Mouse (Mus musculus): Measurements from ENCODE around the gene Prdm11. TPM values are rescaled to one million over a fixed set of nuclear protein-coding genes. Genes with fewer than 3 reads are reported as not detected.

The Prdm11 gene
- total RNA-seq, 1 experiment from 2014 or later = 9.2 TPM

- no peak for ATAC-seq (replicated peaks; ENCODE audit: low read depth, poor library complexity, severe bottlenecking)
These were observed 72.3 kb downstream of the Prdm11 start for GRCm38 (mm10) chr2:92973646-92974045.

DNA sequence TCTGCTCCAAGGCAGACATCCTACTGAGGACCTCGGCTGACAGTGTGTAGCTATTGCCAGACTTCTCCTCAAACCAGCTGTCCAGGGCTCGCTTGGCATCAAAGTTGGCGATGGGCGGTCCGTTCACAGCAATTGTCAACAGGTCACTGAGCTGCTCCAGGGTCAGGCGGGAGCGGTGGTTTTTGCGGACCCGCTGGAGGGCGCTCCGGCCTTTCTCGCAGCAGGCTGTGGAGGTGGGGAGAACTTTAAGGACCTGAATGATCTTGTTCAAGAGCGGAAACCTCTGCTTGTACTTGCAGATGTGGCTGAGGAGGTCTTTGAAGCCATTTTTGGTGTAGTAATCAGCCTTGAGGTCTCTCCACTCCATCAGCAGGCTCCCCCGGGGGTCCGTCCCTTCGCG is 73.9 kb downstream of the Prdm11 start:
- no peak for ATAC-seq (replicated peaks; ENCODE audit: low read depth, poor library complexity, severe bottlenecking)

GRCm38 (mm10) chr2:92971536-92971935 is 74.4 kb downstream of the Prdm11 start:
- ATAC-seq (replicated peaks; ENCODE audit: low read depth, poor library complexity, severe bottlenecking) = no peak

GRCm38 (mm10) chr2:92971069-92971468 is 74.9 kb downstream of the Prdm11 start:
- peak; percentile 55 for ATAC-seq (replicated peaks; ENCODE audit: low read depth, poor library complexity, severe bottlenecking)

- no peak for ATAC-seq (replicated peaks; ENCODE audit: low read depth, poor library complexity, severe bottlenecking)
These were observed 78.2 kb downstream of the Prdm11 start for GRCm38 (mm10) chr2:92967839-92968166.

DNA sequence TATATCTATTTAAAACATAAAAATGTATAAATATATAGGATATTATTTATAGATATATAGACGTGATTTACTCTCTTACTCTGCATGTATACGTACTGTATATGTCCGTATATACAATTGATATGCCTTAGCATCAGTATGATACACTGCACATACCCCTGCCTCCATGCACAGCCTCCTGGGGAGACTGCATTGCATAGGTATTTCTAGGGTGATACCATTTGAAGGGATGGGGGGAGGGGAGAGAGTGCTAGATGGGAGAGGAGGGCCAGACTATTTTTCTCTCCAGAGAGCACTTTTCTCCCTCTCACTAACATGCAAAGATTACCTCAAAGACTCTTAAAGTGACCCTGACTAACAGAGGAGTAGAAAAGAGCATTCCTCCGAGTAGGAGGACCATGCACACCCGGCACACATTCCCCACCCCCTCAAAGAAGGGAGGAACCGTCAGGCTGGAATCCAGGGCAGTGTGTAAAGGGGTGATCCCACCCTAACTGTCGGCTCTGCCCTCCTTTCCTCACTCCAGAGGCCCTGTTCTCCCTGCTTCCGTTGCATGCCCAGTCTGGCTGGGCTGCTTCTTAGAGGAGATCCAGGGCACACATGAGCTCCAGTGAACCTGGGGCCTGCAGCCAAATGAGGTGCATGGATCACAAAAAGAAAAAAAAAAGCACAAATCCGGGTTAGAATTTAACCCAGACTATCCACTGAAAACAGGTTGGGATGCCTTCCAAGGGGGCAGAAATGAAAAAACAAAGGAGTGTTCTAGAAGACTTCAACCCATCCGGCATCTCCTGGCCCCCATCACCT is 78.7 kb downstream of the Prdm11 start:
- ATAC-seq (replicated peaks; ENCODE audit: low read depth, poor library complexity, severe bottlenecking) = no peak

- no peak for ATAC-seq (replicated peaks; ENCODE audit: low read depth, poor library complexity, severe bottlenecking)
These were observed 79.7 kb downstream of the Prdm11 start for GRCm38 (mm10) chr2:92966257-92966656.

DNA sequence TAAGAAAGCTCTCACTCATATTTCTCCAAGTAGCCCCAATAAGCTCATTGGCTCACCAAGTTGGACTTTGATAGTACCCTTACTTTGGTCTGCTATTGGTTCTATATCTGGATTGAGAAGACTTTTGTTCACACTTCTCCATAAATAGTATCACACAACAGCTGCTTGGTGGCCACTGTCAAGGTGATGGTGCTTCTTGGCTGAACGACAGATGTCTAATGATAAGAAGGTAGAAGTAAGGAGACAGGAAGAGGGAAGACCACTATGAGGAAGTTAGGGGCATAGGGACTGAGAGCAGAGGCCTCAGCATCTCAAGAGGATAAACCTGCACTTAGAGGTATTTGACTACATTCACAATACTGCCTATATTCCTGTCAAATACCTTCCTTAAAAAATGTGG is 81.6 kb downstream of the Prdm11 start:
- 0 out of 2 replicates have a peak, but pooled peaks have one; percentile 39 for ATAC-seq (replicated peaks; ENCODE audit: low read depth, poor library complexity, severe bottlenecking)

DNA sequence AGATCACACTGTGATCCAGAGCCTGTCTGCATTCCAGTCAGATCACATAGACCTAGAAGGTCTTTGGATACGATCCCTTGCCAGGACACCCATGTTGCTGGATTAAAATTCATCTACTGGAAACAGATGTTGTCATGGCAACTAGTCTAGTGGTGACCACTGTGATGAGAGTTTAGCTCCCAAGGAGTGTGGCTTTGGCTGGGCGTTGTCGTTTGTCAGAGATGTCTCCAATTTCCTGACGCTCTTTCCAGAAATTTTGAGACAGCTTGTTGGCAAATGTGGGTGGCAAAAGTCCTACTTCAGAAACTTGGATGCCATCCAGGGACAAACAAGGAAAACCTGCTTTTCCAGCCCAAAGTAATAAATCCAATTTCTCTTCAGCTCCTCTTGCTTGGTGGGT is 87.3 kb downstream of the Prdm11 start:
- no peak for ATAC-seq (replicated peaks; ENCODE audit: low read depth, poor library complexity, severe bottlenecking)

DNA sequence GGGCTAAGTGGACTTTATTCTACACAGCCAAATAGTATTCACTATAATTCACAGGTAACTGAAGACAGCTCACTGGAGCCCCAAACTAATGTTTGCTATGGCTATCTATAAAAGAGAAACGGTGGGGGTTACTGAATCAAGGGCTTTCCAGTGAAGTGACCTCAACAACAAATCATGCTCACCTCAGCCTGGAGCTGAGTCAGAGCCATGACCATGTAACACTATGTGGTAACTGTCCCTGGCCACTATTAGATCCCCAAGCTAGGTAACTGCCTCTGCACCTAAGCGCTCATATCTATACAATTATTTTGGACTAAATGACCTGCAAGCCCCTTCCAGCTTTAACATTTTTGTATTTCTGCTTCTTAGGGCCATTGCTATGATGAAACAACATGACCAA is 89.0 kb downstream of the Prdm11 start:
- ATAC-seq (replicated peaks; ENCODE audit: low read depth, poor library complexity, severe bottlenecking) = no peak

DNA sequence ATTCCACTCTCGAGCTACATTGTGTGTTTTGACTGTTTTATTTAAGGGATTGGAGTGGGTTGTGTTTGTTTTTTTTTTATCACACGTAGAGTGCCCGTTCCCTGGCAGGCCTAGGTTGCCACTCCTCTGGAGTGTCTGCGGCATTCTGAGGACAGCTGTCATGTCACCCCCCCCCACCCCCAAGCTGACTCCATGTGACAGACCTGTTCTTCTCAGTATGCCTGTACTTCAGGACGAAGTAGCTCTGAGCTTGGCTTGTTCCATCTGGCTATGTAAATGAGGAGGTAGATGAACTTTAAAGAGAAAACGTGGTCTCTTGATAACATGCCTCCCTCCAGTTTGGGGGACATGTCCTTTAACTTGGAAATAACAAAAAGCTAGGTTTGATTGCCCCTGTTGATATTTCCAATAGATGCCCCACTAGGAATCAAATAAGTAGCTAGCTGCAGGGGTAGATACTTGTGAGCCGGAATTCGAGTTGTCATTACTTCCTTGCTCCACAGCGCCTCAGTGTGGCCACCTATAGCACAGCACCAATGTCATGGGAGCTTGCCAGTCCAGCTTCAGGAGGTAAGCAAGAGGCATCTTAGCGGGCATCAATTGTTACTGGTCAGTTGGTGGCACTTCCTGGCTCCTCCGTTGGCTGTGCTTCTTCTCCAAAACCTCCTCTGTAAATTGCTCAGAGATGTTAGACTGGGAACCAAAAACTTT is 91.4 kb downstream of the Prdm11 start:
- peak; percentile 89 for ATAC-seq (replicated peaks; ENCODE audit: low read depth, poor library complexity, severe bottlenecking)

DNA sequence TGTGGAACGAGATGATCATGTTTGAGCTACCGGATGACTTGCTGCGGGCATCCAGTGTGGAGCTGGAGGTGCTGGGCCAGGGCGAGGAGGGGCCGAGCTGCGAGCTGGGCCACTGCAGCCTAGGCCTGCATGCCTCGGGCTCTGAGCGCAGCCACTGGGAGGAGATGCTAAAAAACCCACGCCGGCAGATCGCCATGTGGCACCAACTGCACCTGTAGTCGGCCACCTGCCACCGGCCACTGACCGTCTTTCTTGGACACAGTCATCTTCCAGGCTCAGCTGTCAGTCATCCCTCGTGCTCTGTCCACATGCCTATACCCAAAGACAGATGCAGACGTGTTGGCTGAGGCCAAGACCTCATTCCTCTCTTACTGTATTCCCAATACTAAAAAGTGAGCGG is 92.5 kb downstream of the Prdm11 start:
- ATAC-seq (replicated peaks; ENCODE audit: low read depth, poor library complexity, severe bottlenecking) = no peak

DNA sequence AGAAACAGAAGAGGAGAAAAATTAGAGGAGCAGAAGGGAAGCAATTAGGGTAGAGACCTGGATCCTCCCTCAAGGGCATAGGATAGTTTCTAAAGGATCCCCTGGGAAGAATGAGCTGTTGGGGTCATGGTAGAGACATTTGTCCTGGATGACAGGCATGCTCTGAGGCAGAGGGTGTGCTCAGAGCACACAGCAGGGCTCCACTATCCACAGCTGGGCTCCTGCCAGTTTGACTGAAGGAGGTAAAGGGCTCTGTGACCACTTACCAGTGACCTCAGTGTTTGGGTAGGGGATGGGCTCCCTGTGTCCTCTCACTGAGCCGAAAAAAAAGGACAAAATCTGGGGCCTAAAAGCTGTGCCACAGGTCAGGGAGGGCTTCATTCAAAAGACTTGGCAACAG is 96.4 kb downstream of the Prdm11 start:
- no peak for ATAC-seq (replicated peaks; ENCODE audit: low read depth, poor library complexity, severe bottlenecking)

GRCm38 (mm10) chr2:92948699-92949300 is 97.2 kb downstream of the Prdm11 start:
- no peak for ATAC-seq (replicated peaks; ENCODE audit: low read depth, poor library complexity, severe bottlenecking)

- ATAC-seq (replicated peaks; ENCODE audit: low read depth, poor library complexity, severe bottlenecking) = no peak
These were observed 97.8 kb downstream of the Prdm11 start for GRCm38 (mm10) chr2:92947981-92948698.

- no peak for ATAC-seq (replicated peaks; ENCODE audit: low read depth, poor library complexity, severe bottlenecking)
These were observed 100.0 kb downstream of the Prdm11 start for GRCm38 (mm10) chr2:92945824-92946598.

DNA sequence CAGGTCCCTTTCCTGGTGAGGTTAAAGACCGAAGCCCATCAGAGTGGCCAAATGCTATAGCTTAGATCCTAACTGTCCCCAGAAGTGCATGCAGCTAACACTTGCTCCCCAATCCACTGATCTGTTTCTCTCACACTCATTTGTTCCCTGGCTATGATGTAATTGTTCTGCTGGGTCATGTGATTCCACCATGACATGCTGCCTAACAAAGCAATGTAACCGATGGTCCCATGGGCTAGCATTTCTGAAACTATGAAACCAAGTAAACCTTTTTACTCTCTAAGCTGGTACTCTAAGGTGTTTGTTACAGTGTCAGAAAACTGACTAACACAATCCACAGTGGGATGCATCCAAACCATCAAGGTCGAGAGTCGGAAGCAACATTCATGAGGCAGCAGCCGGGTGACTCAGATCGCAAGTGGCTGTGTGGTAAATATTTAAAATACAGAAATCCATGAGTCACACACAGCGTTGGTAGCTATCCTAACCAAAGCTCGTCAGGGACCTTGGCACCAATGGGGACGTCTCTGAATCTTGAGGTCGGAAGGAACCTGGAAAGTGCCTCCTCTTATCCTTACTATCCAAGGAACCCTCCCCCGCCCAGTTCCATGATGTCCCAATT is 100.7 kb downstream of the Prdm11 start:
- no peak for ATAC-seq (replicated peaks; ENCODE audit: low read depth, poor library complexity, severe bottlenecking)

- no peak for ATAC-seq (replicated peaks; ENCODE audit: low read depth, poor library complexity, severe bottlenecking)
These were observed 101.6 kb downstream of the Prdm11 start for GRCm38 (mm10) chr2:92944356-92944755.

GRCm38 (mm10) chr2:92943406-92943805 is 102.6 kb downstream of the Prdm11 start:
- no peak for ATAC-seq (replicated peaks; ENCODE audit: low read depth, poor library complexity, severe bottlenecking)

Data from common myeloid progenitor, adult 5-6 weeks (primary cell).